Mouse (Mus musculus) induced T-regulatory cell, adult 2 months (primary cell): ENCODE data around the gene Zcchc14.
"Not testable (repeated sequence)": the region's sequence is repeated elsewhere in the genome, so short reads cannot be mapped to it uniquely, and the experiment has no call there.

ENCODE experiments used
- DNase-seq: peaks from one replicate; pipeline ENCODE4 v3.0.0-alpha.2; 2012; ENCODE audit warnings: low read depth

The Zcchc14 gene

GRCm38 (mm10) chr8:121621879-121622278 lies 30.8 kb downstream of the Zcchc14 start:
- DNase-seq, result no peak

GRCm38 (mm10) chr8:121620801-121621516 lies 31.7 kb downstream of the Zcchc14 start:
- DNase-seq, result no peak

GRCm38 (mm10) chr8:121619401-121619995 lies 33.2 kb downstream of the Zcchc14 start:
- DNase-seq, result no peak

GRCm38 (mm10) chr8:121613419-121613818 lies 39.3 kb downstream of the Zcchc14 start:
- DNase-seq, result no peak

GRCm38 (mm10) chr8:121609916-121610315 lies 42.8 kb downstream of the Zcchc14 start:
- no peak for DNase-seq

GRCm38 (mm10) chr8:121609251-121609650 lies 43.5 kb downstream of the Zcchc14 start:
- no peak for DNase-seq

GRCm38 (mm10) chr8:121607661-121608060 lies 45.0 kb downstream of the Zcchc14 start:
- peak; percentile 39 for DNase-seq

GRCm38 (mm10) chr8:121603801-121604200 lies 48.9 kb downstream of the Zcchc14 start:
- DNase-seq, result no peak

- peak; percentile 77 for DNase-seq
These were observed 49.8 kb downstream of the Zcchc14 start for GRCm38 (mm10) chr8:121602860-121603259.

- no peak for DNase-seq
These were observed 50.3 kb downstream of the Zcchc14 start for GRCm38 (mm10) chr8:121602411-121602810.

GRCm38 (mm10) chr8:121599842-121600241 lies 52.9 kb downstream of the Zcchc14 start:
- no peak for DNase-seq

- DNase-seq, result peak; percentile 87
These were observed 53.8 kb downstream of the Zcchc14 start for GRCm38 (mm10) chr8:121598892-121599291.

GRCm38 (mm10) chr8:121598190-121598589 lies 54.5 kb downstream of the Zcchc14 start:
- no peak for DNase-seq

- DNase-seq, result not testable (repeated sequence)
These were observed 55.2 kb downstream of the Zcchc14 start for GRCm38 (mm10) chr8:121597492-121597891.

GRCm38 (mm10) chr8:121593983-121594382 lies 58.7 kb downstream of the Zcchc14 start:
- DNase-seq, result no peak

GRCm38 (mm10) chr8:121593293-121593692 lies 59.4 kb downstream of the Zcchc14 start:
- DNase-seq, result no peak

GRCm38 (mm10) chr8:121591178-121592066 lies 61.3 kb downstream of the Zcchc14 start:
- peak; percentile 77 for DNase-seq

- DNase-seq, result peak; percentile 95
These were observed 62.2 kb downstream of the Zcchc14 start, which contains the start of gene Map1lc3b for GRCm38 (mm10) chr8:121590203-121591177. Gene Map1lc3b (plus strand): TSS chr8:121590361.

- no peak for DNase-seq
These were observed 63.4 kb downstream of the Zcchc14 start for GRCm38 (mm10) chr8:121589205-121589726.

- no peak for DNase-seq
These were observed 64.0 kb downstream of the Zcchc14 start for GRCm38 (mm10) chr8:121588750-121589149.
